Mouse (Mus musculus): ENCODE results near the gene Ube2l6. TPM values are rescaled to one million over a fixed set of nuclear protein-coding genes. Genes with fewer than 3 reads are reported as not detected.
A peak's percentile ranks its signal among the peaks of the same experiment; 100 is the strongest.

Ube2l6 gene
- total RNA-seq, 2 experiments from 2014 or later = 67.6 to 87.8 TPM

DNA sequence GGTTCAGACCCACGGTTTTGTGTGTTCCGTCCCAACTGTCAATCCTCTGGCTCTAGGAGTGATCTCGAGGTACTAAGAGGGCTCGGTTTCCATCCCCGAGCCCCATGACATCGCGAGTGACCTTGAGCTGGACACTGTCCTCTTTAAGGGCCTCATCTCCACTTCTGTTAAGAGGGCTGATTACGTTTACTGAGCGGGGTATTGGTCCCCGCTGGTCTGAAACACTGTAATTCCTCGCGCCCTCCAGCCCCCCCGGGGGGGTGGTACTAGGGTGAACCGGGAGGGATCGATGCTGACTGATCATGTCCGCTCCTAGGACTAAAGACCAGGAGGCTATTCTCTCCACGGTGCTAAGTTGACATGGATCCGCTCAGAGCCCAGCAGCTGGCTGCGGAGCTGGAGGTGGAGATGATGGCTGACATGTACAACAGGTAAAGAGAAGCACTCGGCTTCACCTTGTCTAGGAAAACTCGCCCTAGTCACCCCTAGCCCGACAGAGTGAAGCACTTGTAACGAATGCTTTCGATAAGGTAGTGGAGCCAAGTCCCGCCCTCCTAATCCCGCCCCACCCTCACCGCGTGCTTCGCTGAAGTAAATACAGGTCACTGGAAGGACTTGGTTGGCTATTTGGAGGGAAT is 28.8 kb downstream of the Ube2l6 start:
- DNase-seq = peak in 1 of 2 experiments; percentile 15
- intact Hi-C loops (cut with DNase I) = no loop called here

DNA sequence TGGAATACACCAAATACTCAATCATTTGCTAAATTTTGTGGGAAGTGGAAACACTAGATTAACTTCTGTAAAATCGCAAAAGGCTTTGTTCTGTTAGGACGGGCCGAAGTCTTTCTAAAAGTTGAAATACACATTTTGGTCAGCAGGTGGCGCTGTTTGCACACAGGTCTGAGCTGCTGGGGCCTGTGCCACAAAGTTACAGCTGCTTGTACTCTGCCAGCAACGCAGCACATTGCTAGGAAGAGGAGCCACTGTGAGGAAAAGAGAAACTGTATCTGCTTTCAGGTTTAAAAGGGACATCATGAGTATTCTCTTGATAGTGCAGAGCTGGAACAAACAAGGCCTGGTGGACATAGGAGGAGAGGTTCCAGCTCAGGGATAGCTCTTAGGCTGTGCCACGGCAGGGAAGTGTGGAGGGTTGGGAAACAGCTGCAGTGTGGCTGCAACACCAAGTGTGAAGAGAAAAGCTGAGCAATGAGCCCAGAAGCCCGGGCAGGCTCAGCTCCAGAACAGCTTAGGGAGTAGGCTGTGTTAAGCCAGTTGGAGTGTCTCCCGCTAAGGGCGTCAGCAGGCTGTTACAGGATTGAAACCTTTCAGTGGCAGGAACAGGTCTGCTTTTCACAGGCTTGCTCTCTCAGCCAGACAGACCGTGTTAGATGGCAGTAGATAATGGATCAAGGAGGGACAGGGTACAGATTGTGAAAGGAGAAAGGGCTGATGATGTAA is 33.2 kb downstream of the Ube2l6 start:
- peak; percentile 84 to 92 for DNase-seq
- intact Hi-C loops (cut with DNase I) = loop anchor here (1.0 to 5.0 kb wide), 3 partner anchors 23 to 57 kb away; no protein-coding TSS in a partner anchor

DNA sequence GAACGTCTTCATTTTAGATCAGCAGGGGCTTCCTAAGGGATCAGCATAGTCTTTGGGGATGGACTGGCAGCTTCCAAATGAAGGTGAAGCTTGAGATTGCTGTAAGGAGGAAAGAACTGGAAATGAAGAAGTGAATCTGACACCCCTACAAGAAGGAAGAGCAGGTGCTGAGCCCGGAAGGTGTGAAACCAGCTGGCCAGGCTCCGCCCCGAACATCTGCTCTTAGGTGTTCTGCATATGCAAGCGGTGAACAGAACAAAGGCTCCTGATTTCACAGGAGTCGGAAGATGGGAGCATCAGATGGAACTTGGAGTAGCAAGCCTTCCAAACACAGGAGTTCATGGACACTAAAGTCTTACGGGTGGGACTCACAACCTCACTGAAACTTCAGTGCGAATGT is 38.5 kb downstream of the Ube2l6 start:
- DNase-seq = no peak
- intact Hi-C loops (cut with DNase I) = no loop called here

DNA sequence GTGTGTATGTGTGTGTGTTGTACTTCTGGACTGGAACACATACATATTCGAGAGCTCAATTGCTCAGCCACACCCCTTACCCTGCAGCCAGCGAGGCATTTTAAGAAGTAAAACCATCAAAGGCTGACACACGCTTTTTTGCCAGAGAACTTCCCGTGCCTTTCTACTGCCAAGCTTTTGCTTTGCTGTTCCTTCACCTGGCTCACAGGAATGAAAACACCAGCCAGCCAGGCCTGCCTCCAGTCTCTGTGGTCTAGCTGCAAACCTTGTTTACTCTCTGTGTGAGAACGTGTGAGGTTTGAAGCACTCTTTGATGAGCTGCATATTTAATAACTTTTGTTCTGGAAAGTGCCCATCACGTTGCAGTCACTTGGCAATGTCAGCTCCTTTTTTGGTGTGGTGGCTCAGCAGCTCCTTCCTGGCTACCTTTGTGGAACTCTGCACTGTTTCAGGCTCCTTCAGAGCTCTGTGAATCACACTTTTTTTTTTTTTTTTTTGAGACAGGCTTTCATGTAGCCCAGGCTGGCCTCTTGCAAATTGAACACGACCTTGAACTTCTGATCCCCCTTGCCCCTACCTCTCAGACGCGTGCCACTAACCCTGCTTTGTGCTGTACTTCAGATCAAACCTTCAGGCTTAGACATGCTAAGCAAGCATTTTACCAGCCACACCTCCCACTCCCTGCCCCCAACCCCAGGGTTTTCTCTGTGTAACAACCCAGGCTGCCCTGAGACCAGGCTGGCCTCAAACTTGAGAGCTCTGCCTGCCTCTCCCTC is 39.4 kb downstream of the Ube2l6 start:
- DNase-seq = no peak
- intact Hi-C loops (cut with DNase I) = no loop called here

DNA sequence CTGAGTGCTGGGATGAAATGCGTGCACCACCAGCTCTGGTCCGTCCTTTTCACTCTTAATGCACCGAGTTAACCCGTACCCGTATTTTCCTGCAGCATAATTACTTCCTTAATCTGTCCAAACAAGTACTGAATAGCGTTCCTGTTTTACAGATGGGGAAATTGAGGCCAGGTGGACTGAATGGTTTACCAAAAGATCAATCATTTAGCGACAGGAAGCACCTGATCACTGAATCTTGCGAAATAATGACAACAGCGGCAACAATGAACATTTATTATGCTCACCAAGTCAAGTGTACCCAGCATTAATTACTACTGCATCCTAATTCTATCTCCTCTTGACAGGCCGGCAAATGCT is 39.9 kb downstream of the Ube2l6 start, which contains the start of gene Slc43a1:
Slc43a1 (plus strand) TSS at position 258 of the 357 bp plus-strand sequence.
- no peak for DNase-seq
- intact Hi-C loops (cut with DNase I) = no loop called here

DNA sequence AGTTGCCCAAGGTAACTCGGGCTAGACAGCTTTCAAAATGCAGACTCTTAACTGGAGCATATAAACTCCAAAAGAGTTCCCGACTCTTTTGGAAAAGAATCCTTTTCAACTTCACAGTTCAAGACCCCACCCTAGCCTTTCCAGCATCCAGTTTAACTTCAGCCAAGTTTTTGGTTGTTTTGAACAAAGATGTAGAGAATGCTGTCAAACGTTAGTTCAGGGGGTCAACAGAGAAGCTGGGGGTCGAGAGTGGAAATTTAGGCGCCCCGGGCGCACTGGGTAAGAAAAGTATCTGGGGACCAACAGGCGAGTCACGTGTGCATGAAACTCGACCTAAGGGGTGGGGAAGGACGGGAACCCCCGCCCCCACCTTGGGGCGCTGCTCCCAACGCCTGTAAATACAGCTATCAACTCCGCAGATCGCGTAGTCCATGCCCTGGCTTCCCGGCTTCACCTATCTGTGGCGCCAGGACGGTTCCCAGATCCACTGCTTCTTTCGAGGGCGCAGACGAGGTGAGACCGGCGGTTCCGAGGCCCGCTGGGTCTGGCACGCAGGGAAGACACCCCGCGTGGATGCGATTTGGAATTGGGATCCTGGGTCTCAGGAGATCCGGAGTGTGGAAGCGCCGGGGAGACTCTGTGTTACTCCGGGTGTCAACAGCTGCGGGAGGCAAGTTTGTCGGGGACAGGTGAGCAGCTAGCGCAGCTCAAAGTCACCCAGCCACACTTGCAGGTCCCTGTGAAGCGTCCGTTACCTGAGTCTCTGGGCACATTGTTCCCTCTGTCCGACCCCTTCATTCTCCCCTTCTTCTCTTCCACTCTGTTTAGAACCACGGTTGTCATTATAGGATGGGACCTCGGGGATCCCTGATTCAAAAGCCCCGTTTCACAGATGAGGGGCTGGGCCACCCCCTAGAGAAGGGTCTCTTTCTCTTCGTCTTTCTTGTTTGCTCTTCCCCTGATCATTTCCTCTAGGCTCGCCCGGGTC is 40.7 kb downstream of the Ube2l6 start:
- intact Hi-C loops (cut with DNase I) = no loop called here
- peak; percentile 47 to 48 for DNase-seq

DNA sequence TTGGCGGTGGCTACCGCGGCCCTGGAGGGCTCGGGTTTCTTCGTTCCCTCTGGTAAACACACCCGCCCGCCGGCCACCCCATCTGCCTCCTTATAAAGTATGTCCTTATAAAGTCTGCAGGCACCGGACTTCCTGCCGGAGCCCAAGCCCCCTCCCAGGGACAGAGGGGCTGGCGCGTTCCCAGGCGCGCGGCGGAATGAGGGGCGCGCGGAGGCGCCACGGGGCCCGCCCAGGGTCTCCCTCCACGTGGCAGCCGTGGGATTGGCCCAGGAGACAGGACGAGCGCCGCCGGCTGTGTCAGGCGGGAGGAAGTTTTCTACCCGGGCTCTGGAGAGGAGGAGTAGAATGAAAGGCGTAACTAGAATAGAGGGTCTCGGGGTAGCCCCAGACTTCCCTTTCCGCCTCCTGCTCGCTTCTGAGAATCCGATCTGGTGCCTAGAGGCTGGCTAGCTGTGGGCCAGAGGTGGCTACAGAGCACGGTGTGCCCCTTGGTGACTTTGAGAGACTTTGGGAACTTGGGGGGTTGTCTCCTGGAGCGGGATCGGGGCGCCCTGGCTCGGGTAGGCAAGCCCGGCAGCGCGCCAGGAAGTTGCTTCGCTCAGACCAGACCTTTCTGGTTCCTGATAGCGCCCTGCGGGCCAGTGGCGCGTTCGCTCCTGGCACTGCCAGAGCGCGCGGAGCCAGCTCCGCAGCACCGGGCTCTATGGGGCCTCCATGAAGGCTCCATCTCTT is 41.6 kb downstream of the Ube2l6 start:
- intact Hi-C loops (cut with DNase I) = no loop called here
- peak; percentile 79 to 80 for DNase-seq

DNA sequence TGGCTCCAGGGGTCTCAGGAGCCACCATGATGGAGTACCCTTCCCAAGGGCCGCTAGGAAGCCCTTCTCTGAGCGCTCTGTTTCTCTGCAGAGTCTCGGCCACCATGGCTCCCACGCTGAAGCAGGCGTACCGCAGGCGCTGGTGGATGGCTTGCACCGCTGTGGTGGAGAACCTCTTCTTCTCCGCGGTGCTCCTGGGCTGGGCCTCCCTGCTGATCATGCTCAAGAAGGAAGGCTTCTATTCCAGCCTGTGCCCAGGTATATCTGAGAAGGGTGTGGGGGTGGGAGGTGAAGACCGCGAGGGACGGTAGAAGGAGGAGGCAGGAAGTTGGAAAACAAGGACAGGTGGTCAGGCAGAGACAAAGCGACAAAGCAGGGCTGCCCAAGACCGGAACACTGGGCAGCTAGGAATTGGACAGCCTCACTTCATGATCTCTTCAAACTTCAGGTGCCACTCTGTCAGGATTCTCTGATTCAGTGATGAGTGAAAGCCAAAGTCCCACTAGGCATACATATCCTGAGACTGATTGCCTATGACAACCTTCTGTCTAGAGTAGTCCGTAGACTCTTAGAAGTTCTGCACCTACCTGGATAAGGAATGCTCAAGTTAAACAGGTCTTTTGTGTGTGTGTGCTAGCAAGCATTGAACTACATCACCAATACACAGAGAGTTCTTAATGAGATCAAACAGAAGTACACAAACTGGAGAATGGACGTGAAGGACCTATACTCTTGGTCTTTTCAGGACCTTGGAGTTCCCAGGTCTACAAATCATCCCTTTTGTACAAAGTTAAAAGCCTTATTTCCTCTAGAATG is 42.3 kb downstream of the Ube2l6 start:
- DNase-seq = no peak

DNA sequence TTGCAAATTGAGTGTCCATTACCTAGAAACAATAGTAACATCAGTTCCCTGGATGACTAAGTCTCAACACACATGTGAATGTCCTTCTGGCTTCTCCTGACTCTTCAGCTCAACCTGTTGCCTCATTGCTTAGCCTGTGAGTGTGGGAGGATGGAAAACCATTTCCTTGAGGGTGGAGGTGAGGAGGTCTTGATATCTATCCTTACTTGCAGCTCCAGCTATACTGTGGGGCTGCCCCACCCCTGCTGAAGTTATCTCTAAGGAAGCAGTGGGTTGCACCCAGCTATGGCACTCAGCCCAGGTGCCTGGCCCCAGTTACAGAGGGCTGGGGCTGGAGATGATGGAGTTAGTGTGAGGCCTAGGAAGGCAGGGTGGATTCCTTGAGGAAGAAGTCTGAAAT is 43.3 kb downstream of the Ube2l6 start:
- intact Hi-C loops (cut with DNase I) = no loop called here
- no peak for DNase-seq

More for the DNA sequence above, 42.3 kb downstream of the Ube2l6 start:
- intact Hi-C loops (cut with DNase I) = no loop called here

DNA sequence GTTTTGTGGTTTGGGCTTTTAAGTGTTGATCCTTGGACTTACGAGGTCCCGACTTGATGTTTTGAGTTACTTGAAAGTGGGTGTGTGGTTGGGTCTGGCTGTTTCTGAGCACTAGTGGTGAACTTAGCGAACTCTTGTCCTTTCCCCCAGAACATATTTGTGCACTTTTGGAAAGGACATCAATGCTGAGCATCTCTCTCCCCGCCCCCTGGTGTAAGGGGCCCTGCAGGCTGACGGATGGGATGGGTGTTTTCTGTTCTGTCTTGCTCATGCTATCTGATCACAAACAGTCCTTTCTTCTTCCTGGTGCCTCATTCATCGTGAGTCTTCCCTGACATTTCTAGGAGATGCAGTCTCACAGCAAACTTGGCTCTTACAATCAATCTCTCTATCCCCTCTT is 45.0 kb downstream of the Ube2l6 start:
- intact Hi-C loops (cut with DNase I) = no loop called here
- no peak for DNase-seq

DNA sequence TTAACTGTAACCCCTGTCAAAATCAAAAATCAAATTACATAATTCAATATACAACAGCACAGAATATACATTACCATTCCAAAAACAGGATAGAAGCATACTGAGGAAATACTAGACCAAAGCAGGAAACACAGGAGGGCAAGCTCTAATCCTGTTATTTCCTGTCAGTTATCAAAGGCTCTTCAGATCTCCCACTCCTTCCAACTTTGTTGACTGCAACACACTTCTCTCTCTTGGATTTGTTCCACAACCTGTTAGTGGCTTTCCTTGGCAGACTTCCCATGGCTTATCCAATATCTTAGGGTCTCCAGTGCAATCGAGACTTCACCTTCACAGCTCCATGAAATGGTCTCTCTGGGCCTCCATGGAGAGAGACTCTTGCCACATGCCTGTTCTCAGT is 46.6 kb downstream of the Ube2l6 start:
- no peak for DNase-seq
- intact Hi-C loops (cut with DNase I) = no loop called here

DNA sequence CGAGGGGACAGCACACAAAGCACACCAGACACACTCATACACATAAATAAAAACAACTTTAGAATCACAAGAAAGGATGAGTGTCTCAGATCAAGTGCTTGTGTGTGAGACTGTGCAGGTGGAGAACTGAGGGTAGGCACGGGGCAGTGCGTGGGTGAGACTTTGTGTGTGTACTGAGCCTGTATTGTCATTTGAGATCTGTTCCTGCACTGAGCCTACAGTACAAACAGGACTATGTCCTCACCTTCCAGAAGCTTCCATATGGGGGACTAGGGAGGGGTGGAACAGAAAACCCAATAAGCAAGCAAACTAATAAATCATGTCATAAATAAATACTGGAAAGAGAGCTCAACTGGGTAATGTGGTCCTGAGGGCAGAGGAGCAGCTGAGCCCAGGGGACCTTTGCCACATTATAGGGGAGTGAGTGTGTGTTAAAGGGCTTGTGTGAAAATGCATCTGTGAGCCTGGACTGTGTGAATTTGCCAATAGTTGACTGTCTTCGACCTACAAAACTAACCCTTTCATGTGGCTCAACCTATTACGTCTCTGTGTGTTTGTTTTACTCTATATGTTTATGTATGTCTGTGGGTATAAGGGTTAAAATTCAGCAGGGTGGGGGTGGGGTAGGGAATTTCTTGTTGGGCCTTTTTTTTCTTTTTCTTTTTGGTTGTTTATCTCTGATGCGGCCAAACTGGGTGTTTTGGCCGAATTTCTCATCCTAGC is 51.9 kb downstream of the Ube2l6 start:
- intact Hi-C loops (cut with DNase I) = no loop called here
- DNase-seq = no peak

DNA sequence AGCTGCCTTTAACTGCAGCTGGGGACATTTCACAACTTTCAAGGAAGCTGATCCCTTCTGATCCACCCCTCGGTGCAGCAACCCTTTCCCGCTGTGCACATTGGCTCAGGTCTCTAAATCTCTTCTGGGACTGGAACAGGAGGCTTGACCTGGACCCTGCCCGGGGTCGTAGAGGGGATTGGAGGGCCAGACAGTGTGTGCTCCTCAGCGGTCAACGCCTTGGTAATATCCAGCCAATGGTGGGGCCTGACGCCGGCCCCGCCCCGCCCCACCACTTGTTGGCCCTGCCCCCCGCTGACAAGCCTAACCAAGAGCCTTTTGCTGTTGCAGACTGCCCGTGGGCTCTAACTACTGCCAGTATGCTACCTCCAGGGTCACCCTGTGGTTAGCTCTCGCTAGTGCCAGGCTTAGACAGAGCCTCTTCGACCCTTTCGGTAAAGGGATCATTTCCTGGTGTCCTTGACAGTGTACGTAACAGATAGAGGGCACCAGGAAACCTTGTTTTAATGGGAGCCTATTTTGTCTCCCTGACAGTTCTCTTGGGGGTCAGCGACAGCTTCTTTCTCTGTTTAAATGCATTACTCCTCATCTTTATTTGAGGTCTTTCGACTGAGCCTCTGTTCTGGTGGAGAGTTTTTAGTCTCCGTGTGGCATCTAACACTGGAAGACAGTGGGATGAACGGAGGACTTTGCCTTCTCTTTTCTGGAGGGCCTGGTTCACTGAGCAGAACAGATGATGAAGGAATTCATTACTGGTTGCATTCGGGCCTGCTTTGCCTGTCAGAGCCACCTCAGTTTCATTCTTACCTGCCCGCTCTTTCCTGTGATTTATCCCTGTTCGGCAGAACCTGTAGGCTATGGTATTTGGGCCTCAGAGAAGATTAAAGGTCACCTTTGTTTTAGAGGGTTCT is 52.8 kb downstream of the Ube2l6 start:
- intact Hi-C loops (cut with DNase I) = no loop called here
- peak; percentile 65 to 75 for DNase-seq

DNA sequence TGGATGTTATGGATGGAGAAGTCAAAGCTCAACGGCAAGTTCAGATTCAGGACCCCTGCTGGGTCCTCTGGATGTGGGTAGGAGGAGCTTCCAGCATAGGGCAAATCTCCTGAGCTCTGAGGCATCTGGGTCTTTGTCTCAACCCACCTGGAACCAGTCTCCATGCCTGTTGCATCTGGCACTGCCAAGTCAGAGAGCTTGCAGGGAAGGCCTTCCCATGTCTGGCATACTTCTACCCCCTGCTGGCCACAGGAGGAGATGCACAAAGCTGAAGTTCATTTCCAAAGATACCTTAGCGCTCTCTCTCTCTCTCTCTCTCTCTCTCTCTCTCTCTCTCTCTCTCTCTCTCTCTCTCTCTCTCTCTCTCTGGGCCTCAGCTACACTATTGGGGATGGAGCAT is 57.1 kb downstream of the Ube2l6 start:
- intact Hi-C loops (cut with DNase I) = loop anchor here (1.0 kb wide), 1 partner anchor 24 kb away; no protein-coding TSS in a partner anchor
- peak; percentile 47 to 74 for DNase-seq

DNA sequence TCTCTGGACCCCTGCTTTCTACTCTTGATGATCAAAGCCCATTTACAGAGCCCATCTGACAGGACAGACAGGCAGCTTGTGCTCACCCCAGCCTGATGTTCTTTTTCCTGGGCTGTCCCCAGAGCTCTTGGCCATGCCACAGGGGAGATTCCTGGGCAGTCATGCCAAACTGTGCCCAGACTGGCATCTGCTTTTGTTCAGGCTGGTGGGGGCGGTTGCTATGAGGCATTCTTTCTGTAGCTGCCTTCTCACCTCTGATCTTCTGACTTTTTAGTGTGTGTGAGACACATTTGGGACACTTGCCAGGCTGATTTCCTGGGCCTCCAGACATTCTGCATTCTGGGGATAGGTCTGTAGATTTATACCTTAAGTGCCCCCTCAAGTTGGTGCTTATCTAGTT is 59.9 kb downstream of the Ube2l6 start:
- intact Hi-C loops (cut with DNase I) = no loop called here
- DNase-seq = no peak

All from heart, postnatal 14 days (tissue).